Mouse (Mus musculus) liver, adult 2 months (tissue): Measurements from ENCODE around the gene Ap1g2.

ENCODE experiments used
- CTCF ChIP-seq: fragments of 200-500 bp; IDR thresholded peaks from 2 replicates; pipeline ENCODE4 v1.5.1; 2011; ENCODE audit warnings: low read depth, low read length, control low read depth
- POLR2A ChIP-seq: fragments of 200-500 bp; IDR thresholded peaks from 2 replicates; pipeline ENCODE4 v1.6.1; 2011; ENCODE audit warnings: low read length, control low read depth; ENCODE audit not compliant: insufficient read depth; ENCODE audit errors: extremely low read depth

GRCm38 (mm10) chr14:55104365-55104764, 2.0 kb downstream of the Ap1g2 start:
- TF ChIP-seq POLR2A (no peak), CTCF (no peak)
